Mouse (Mus musculus): ENCODE data around the gene Cavin1.

Gene Cavin1

DNA sequence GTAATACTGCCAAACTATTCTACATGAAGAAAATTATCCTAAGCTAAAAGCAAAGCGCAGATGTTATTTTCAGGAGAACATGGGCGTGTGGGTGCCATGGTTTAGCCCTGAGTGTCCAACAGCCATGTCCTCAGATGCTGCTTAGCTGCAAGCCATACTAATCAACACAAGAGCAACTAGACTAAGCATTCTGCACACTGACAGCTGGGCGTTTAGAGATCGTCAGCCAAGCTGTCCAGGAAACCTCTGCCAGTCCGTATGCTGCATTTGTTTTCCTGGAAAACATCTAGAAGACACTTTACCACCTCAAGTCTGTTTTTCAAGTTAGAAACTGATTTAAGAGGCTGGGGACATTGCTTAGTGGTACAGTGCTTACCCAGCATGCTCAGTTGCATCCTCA, 56.3 kb downstream of the Cavin1 start:
- DNase-seq (ENCODE audit: low spot score in 2 of 2) = no peak

DNA sequence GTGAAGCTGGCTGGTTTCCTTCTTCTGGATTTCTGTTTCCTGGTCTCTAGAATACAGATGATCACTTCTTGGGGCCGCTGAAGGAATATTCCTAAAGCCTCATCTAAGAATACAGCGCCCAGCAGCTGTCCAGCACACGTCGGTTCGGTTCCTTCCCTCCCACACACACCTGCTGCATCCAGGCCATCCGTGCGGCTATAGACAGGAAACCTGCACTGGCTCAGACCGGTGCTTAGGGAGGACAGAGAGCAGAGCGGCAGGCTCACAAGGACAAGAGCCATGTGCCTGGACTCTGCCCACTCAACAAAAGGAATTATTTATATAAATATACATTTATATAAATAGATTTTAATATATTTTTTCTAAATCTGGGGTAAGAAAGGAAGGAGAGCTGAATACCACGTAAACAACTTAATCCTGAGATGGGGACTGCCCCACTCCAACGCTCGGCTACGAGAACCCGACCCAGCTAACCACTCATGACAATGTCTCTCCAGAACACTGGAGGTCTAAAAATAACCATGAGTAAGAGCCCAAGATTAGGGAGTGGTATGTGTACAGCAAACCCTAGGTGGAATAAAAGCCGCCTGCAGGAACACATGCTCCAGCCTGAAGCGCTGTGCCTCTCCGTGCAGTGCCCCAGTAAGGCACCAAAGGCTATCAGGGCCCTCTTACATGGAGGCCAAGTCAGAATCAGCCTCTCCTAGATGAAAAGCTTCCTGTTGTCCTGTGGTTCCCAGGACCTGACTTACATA, 58.1 kb downstream of the Cavin1 start:
- DNase-seq (ENCODE audit: low spot score in 2 of 2) = no peak

DNA sequence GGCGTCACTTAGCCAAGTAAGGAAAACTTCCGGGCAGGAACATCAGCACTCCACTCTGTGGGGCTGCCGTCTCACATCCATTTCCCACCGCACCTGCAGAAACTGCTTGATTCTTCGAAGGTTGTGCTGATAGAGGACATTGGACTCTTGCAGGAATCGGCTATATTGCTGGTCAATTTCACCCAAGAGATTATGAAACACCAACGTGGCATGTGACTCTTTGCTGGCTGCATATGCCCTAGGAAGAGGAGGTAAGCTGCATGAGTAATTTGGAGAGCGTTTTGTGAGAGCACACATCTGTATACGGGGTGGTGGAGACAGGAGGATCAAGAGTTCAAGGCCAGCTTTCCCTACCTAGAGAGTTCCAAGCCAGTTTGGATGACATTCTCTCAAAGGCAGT, 62.1 kb downstream of the Cavin1 start:
- DNase-seq (ENCODE audit: low spot score in 2 of 2) = no peak

DNA sequence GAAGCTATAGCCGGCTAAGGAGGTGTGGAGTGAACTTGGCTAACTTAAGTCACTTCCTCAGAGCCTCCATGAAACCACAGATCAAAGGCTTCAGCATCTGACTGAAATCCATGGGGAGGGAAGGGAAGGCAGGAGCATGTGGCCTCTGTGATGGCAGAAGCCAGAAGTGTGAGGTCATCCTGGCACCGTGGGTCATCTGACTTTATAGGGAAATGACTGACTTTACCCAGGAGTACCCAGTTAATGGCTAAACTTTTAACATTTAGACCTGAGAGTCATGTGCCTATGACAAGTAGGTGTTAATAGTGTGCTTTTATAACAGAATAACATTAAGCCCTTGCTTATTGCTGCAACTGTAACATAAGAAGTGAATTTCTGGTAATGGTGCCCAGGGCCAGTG, 62.6 kb downstream of the Cavin1 start:
- no peak for DNase-seq (ENCODE audit: low spot score in 2 of 2)

DNA sequence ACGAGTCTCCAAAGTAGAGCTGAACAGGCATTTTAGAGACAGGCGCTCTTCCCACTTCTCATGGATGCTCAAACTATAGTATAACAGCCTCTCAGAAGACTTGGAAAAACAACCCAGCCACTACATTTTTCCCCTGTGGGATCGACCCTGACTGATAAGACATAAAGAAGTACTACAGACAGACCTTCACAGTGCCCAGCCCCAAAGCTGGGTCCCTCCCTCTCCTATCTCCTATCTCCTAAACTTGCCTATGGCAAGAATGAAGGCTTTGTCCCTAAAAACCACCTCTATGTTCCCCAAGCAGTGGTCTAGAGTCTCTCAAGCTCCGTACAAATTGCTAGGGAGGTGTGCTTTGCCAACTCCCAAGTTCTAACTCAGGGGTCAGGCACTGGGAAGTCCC, 63.8 kb downstream of the Cavin1 start:
- DNase-seq (ENCODE audit: low spot score in 2 of 2) = no peak

Measured in left cerebral cortex, adult 9 months (tissue).